Mouse (Mus musculus): ENCODE measurements at regions not wholly inside any gene's neighbourhood (a gene's known extent, or its start where the extent isn't known, plus 50 kb on each side); places are given as distances from the start of the nearest gene placed in this dataset.

- TF ChIP-seq TCF12 (IDR thresholded peaks at IDR 0.05; ENCODE audit: low read depth, low read length) (no peak), ZNF384 (IDR thresholded peaks at IDR 0.05; ENCODE audit: low read depth, low read length) (no peak), CTCF (conservative IDR thresholded peaks at IDR 0.05 in 1 of 2, IDR thresholded peaks at IDR 0.05 in 1 of 2; ENCODE audit: low read depth in 2 of 2, low read length in 2 of 2) (no peak), POLR2A (IDR thresholded peaks at IDR 0.05; ENCODE audit: low read depth, low read length) (no peak), SIN3A (IDR thresholded peaks at IDR 0.05; ENCODE audit: low read length) (no peak)
These were observed 147.8 kb downstream of the Mtx2 start for GRCm38 (mm10) chr2:74973386-74973785.
